Mouse (Mus musculus) cerebellum, postnatal 25 days (tissue): Measurements from ENCODE around the gene Rasgrp2.

ENCODE experiments used
- DNase-seq, 2 experiments: peaks; one replicate each; pipeline ENCODE4 v3.0.0; 2021; ENCODE audit warnings: mixed read lengths in 2 of 2

The Rasgrp2 gene

DNA sequence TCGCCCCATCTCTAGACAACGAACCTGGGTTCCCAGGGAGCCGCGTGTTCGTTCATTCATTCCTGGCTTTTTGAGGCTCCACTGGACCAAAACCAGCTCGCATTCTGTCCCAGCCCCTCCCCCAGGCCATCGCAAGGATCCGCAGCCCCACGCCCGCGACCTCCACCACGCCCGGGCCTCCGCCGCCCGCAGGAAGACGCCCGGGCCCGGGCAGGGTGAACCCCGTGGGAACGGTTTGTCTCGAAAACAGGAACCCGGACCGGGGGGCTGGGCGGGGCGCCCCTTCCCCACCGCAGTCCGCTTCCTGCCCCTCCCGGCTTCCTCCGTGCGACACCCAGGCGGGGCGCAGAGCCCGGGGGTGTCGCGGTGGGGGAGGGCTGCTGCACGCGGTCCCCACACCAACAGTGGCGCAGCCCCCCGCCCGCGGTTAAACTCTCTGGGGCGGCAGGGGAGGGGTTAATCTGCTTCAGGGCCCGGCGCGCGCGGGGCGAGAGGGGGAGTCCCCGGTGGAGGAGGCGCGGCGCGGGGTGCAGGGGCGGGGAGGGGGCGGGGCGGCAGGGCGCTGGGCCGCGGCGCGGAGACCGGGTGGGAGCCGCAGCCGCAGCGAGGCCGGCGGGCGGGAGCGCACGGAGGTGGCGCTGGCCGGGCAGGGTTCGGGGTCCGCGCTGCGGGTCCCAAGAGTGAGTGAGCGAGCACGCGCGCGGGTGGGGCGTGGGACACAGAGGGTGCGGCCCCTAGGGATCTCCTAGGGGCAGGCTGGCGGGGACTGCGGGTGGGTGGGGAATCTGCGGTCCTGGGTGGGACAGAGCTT lies at the start of gene Rasgrp2:
Gene Rasgrp2, plus strand, starts transcription at position 56 of the 811 bp plus-strand sequence.
- peak in 1 of 2 experiments; percentile 56 for DNase-seq

GRCm38 (mm10) chr19:6351431-6352106 lies 47.6 kb upstream of the Rasgrp2 start:
- DNase-seq, result peak in 1 of 2 experiments; percentile 46

DNA sequence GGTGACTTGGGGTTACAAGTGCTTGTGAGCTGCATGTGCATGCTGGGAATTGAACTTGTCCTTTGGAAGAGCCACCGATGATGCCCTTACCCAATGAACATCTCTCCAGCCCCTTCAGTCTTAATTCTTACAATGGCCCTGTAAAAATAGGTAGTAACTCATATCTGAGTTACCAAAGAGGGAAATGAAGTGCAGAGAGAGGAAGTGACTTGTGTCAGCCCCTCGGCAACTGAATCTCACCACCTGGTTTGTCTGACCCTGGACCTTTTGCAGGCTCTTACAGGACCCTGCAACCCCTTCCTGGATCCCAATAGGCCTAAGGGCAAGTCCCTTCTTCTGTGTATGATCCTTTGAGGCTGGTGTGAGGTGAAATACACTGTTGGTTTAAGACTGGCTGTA lies 47.0 kb upstream of the Rasgrp2 start:
- no peak for DNase-seq

- peak in 1 of 2 experiments; percentile 50 for DNase-seq
Measured at GRCm38 (mm10) chr19:6354030-6354429, 45.1 kb upstream of the Rasgrp2 start.

GRCm38 (mm10) chr19:6361291-6361690 lies 37.8 kb upstream of the Rasgrp2 start:
- no peak for DNase-seq

GRCm38 (mm10) chr19:6363091-6363410 lies 36.1 kb upstream of the Rasgrp2 start:
- no peak for DNase-seq

DNA sequence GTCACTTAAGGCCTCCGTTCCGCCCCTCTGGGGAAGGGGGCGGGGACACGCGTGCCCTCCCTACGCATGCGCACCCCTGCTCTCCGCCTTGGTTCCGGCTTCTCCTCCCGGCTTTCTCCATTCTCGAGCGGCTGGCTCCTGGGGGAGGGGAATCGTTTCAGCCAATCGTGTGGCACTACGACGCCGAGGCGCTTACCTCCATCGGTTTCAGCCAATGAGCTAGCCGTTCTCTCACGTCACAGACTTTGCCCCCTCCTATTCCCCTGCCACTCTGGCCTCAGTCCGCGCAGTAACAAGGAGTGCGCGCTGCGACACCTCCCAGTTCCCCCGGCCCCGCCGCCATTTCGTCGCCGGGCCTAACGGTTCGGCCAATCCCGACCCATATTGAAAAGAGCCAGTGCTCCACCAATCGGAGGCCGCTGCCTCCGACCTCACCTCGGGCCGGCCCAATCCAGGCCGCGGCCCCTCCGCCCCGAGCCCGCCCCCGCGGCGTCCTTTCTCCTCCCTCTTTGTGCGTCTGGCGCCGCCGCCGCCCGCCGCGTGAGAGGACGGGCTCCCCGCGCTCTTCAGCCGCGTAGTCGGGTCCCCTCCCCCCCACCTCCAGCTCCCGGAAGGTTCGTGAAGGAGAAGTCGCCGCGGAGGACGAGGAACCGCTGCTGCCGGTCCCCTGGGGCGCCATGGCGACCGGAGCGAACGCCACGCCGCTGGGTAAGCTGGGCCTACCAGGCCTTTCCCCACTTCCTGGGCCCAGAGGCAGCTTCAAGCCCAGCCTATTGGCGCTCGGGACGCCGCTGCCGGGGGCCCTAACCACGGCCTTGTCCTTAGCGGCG lies 35.5 kb upstream of the Rasgrp2 start, which contains the start of gene Sf1:
Gene Sf1, plus strand, starts transcription at position 280 of the 830 bp plus-strand sequence.
- peak; percentile 99 for DNase-seq

- DNase-seq, result peak; percentile 94 to 97
Measured at GRCm38 (mm10) chr19:6364317-6364725, 34.8 kb upstream of the Rasgrp2 start.

DNA sequence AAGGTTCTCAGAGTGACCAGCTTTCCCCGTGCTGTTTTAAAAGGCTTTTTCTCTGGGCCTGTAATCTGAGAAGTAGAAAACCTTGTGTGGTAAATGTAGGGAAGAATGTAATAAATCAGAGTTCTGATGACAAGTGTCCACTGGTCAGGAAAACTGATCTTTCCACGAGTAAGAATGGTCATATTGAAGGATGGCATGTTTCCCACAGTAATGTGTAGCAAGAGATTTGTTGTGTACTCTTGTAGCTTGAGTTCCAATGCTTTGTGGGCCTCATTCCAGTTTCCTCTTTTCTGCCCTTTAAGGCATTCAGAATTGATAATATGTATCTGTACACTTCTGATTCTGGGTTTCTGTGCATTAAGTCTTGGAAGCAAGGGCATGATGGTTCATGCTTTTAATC lies 34.3 kb upstream of the Rasgrp2 start:
- DNase-seq, result no peak

DNA sequence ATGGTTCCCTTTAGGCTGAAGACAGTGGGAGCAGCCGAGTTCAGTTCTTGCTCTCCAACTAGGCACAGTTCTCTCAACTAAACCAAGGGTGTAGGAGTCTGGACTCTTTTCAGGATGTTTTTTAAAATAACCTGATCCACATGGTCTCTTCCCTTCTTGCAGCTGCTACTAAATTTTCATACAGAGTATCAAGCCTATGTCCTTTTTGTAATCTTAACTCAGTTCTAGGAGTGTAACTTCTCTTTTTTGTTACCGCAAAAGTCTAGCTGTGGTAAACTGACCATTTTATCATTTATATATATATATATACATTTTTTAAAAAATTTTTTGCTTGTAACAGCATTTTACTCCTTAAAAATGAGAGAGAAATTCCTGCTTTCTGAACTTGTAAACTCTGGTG lies 29.0 kb upstream of the Rasgrp2 start:
- no peak for DNase-seq

GRCm38 (mm10) chr19:6372433-6372832 lies 26.7 kb upstream of the Rasgrp2 start:
- DNase-seq, result no peak

DNA sequence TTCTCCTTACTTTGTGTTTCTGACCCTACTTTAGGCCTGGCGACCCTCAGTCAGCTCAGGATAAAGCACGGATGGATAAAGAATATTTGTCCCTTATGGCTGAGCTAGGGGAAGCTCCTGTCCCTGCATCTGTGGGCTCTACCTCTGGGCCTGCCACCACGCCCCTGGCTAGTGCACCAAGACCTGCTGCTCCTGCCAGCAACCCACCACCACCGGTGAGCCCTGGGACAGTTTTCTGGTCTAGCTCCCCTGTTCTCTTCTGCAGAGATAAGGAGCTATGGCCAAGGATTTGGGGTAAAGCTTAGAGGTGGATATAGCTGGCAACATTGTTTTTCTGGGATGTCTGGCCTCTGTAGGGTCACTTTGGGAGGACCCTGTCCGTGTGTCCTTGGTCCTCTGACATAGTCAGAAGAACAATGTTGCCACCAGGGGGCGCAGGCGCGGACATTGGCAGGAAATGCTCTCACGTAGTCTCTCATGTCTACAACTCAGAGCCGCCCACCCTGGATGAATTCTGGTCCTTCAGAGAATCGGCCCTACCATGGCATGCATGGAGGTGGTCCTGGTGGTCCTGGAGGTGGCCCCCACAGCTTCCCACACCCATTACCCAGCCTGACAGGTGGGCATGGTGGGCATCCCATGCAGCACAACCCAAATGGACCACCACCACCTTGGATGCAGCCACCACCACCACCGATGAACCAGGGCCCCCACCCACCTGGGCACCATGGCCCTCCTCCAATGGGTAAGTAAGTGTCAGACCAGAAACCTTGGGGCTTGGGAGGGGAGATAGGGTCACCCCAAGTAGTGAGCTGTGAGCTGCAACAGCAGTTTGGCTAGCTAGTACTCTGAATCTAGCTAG lies 25.4 kb upstream of the Rasgrp2 start:
- peak; percentile 83 to 94 for DNase-seq

DNA sequence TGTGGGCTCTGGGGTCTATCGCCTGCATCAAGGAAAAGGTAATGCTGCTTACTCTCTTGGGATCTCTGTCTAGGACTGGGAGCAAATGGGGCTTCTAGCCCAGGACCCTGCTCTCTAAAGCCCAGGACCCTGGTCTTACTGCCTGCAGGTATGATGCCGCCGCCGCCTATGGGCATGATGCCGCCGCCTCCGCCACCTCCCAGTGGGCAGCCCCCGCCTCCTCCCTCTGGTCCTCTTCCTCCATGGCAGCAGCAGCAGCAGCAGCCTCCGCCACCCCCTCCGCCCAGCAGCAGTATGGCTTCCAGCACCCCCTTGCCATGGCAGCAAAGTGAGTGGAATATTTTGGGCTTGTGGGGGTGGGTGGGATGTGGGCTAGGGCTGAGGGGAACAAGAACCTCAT lies 24.6 kb upstream of the Rasgrp2 start:
- no peak for DNase-seq

DNA sequence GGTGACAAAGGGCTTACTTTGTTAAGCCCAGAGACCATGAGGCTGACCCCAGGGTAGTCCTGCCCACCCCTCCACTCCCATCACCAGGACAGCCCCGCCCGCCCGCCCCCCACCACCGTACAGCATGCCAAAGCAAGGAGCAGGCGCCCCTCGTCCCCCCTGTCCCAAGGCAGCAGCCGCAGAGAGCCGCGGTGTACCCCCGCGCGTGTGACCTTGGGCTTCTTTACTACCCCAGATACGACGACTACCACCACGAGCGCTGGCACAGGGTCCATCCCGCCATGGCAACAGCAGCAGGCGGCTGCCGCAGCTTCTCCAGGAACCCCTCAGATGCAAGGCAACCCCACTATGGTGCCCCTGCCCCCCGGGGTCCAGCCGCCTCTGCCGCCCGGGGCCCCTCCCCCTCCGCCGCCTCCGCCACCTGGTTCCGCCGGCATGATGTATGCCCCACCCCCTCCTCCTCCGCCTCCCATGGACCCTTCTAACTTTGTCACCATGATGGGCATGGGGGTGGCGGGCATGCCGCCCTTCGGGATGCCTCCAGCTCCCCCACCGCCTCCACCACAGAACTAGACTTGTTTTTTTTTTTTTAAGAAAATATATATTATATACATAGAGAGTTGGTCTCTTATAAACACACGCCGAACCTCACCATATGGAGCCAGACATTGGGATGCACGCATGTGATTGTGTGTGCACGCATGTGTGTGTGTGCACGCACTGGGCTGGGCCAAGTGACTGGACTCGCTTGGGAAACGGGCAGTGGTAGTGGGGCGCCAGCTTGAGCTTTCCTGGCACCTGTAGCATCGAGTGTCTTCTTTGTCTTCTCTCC lies 23.5 kb upstream of the Rasgrp2 start:
- DNase-seq, result no peak

- DNase-seq, result peak; percentile 83 to 89
Measured at GRCm38 (mm10) chr19:6376255-6376564, 22.9 kb upstream of the Rasgrp2 start.

DNA sequence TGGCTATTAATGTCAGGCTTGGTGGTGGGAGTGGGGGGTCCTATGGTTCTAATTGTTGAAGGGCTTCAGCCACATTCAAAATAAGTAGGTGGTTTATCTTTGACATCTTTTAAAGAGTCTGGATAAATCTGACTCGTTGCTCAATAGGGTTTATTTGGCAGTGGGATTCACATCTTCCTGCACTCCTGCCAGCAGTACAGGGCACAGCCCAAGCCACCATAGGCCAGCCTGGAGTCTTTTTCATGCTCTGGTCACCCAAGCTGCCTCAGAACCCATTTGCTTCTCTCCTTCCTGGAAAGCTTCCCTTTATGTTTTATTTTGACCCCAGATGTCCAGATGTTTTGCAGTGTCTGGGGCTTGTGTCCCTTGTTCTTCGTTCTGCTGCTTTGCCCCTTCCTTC lies 22.5 kb upstream of the Rasgrp2 start:
- no peak for DNase-seq

DNA sequence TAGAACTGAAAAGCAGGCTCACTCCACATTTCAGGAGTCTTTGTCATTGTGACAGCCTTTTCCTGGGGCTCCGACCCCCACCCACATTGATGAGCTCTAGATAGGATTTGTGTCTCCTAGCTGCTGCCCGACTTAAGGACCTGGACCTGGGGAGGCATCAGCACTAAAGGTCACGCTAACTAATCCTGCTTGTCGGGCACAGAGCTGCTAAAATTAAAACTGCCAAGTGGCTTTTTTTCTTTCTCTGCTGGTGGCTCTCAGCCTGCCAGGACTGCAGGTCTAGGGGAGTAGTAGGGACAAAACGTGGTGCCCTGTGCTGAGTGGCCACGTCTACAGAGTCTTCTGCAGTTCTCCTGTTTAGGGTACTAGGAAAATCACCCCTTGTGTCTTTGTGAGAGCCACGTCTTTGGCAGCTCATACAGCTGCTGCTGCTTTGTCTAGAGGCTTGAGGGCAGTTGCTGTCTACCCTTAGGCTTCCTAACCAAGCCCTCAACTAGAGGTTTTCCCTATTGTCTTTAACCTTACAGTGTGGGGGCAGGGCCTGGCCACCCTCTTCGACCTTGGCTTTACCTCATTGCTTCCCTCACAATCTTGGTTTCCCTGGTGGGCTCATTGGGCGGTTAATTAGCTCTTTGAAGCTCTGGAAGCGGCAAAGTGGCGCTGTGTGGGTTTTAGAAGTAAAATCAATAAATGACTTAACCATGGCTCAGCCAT lies 21.7 kb upstream of the Rasgrp2 start:
- peak; percentile 57 to 67 for DNase-seq

DNA sequence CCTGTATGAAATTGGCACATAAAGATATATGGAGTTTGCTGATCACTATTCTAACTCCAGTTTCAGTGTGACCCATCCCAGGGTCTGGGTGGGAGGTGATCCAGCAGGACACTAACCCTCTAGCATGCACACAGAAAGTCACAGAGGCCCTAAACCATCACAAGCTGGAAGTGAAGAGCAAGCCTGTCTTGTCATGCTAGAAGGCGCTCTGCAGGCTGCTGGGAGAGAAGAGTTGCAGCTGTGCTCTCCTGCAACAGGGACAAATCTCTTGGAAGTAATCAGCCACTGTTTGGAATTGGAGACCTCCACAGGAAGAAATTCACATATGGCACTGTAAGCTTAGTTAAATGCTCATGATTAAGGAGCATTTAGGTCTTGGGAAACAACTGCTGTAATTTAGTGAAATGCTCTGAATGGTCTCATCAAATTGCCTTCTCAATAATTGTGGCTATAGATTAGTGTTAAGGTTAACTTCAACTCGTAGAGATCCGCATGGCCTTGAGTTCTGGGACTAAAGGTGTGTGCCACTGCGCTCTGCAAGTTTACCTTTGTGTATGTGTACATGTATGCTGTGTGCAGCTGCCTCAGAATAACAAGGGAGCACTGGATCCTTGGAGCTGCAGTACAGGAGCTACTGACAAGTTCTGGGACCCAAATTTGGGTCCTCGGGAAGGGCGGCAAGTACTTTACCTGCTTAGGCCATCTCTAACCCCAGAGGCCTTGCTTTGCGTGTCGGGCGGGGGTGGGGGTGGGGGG lies 18.6 kb upstream of the Rasgrp2 start:
- no peak for DNase-seq

- DNase-seq, result no peak
Measured at GRCm38 (mm10) chr19:6381238-6381637, 17.9 kb upstream of the Rasgrp2 start.

DNA sequence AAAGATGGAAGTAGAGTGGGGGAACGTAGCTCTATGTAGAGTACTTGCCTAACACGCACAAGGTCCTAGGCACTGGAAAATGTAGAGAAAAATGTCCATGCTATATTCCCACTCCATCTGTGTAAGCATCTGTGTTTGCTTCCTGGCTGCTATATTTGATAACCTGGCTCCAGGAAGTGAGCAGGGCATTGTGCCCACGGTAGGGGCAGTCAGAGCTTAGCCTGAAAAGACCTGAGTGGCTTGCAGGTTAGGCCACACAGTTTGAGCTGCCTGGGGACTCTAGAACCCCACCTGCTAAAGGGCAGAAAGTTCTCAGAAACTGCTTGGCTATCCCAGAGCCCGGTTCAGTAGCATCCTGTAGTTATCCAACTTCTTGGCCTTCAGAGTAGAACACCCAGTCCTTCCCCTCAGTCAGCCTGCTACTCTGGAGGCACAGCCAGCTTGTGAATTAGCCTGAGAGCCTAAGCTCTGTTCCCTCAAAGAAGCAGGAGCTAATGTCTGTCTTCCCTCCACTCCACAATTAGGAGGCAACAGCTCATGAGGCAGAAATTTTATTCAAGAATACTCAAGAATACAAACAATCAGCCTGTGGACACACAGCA lies 16.7 kb upstream of the Rasgrp2 start:
- DNase-seq, result peak; percentile 72 to 82
